Mouse (Mus musculus): ENCODE measurements around the gene Mrpl10.

DNA sequence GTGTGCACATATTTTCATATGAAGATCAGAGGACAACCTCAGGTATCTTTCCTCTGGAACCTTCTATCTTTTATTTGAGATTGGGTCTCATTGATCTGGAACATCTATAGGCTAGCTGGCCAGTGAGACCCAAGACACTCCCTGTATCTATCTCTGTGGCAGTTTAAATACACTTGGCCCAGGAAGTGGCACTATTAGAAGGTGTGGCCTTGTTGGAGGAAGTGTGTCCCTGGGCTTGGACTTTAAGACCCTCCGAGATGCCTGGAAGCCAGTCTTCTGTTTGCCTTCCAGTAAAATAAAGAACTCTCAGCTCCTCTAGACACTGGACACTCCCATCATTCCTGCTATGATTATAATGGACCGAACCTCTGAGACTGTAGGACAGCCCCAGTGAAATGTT is 28.4 kb downstream of the Mrpl10 start:
- TF ChIP-seq EP300 (IDR thresholded peaks at IDR 0.05), result no peak
- TF ChIP-seq CTCF (IDR thresholded peaks at IDR 0.05), result no peak

All from lung, postnatal 0 days (tissue).